In genomic region chr5:140776968-140777367, GRCm38 (mm10) we compare ENCODE assay signal across 16 mouse cellular contexts. TPM values are rescaled to one million over a fixed set of nuclear protein-coding genes. Genes with fewer than 3 reads are reported as not detected.
DNase-seq lines count a peak whose midpoint lies in the region; ATAC-seq and TF ChIP-seq lines count a peak whose summit lies in the region.
"Had no signal": no experiment of that assay in that cellular context is flagged by ENCODE, and none has a peak within 500 bp of the region (broad histone marks: within the 10 kb centered on the region; RNA-seq: fewer than 3 reads in every experiment).

No protein-coding gene starts in this region.

- H3K27ac ChIP-seq in heart, embryonic 16.5 days (ENCODE audit: low read length) = peak overlapping the region; percentile 14; the same call in 1 of the 2 replicates
- H3K27ac ChIP-seq in left cerebral cortex, adult 2 months = peak overlapping the region; percentile 24; the same call in 1 of the 2 replicates
- peak overlapping the region; percentile 46; the same call in 1 of the 2 replicates for H3K27ac ChIP-seq in limb, embryonic 10.5 days
- H3K27ac ChIP-seq in stomach, embryonic 16.5 days (ENCODE audit: low read length) = peak overlapping the region; percentile 54
- H3K27ac ChIP-seq: hindbrain, embryonic 10.5 days; liver, embryonic 14.5 days had no signal

- H3K9ac ChIP-seq in heart, embryonic 16.5 days (ENCODE audit: low read length) = peak overlapping the region; percentile 11; the same call in 1 of the 2 replicates
- no peak overlapping the region for H3K9ac ChIP-seq in stomach, embryonic 16.5 days (ENCODE audit: low read length)
- H3K9ac ChIP-seq: liver, embryonic 14.5 days had no signal

- no peak overlapping the region for H3K4me3 ChIP-seq in heart, embryonic 16.5 days (ENCODE audit: low read length)
- H3K4me3 ChIP-seq in left cerebral cortex, adult 2 months = no peak overlapping the region
- no peak overlapping the region for H3K4me3 ChIP-seq in limb, embryonic 10.5 days
- no peak overlapping the region for H3K4me3 ChIP-seq in stomach, embryonic 16.5 days (replicated peaks; ENCODE audit: low read length)
- H3K4me3 ChIP-seq: erythroblast, embryonic 14.5 days; hindbrain, embryonic 10.5 days had no signal

- H3K27me3 ChIP-seq in heart, embryonic 16.5 days (ENCODE audit: control insufficient read depth, insufficient read depth, low read length) = no peaks in the 10 kb centered on the region
- no peaks in the 10 kb centered on the region for H3K27me3 ChIP-seq in limb, embryonic 10.5 days (ENCODE audit: low read depth, poor library complexity, severe bottlenecking)
- H3K27me3 ChIP-seq in stomach, embryonic 16.5 days (ENCODE audit: control insufficient read depth, insufficient read depth, low read length) = no peaks in the 10 kb centered on the region

- no peak for TF ChIP-seq CTCF in left cerebral cortex, adult 2 months (IDR thresholded peaks at IDR 0.05)

- ATAC-seq in heart, embryonic 16.5 days (replicated peaks; ENCODE audit: extremely low read depth, insufficient read depth, low FRiP score) = no peak
- no peak for ATAC-seq in stomach, embryonic 16.5 days (ENCODE audit: insufficient read depth, low FRiP score)
- ATAC-seq: CD4-positive, CD25-positive, alpha-beta regulatory T cell, adult 4 months; forebrain, embryonic 14.5 days had no signal

- 54% methylated on average over 9 of the region's 9 CpGs for WGBS in heart, embryonic 16.5 days
- 81% methylated on average over 9 of the region's 9 CpGs for WGBS in limb, embryonic 10.5 days
- WGBS in stomach, embryonic 16.5 days = 66% methylated on average over 9 of the region's 9 CpGs

- no peaks in the 10 kb centered on the region for H3K9me3 ChIP-seq in heart, embryonic 16.5 days (replicated peaks; ENCODE audit: control insufficient read depth, low read length)
- no peaks in the 10 kb centered on the region for H3K9me3 ChIP-seq in limb, embryonic 10.5 days (replicated peaks)
- no peaks in the 10 kb centered on the region for H3K9me3 ChIP-seq in stomach, embryonic 16.5 days (replicated peaks; ENCODE audit: control insufficient read depth, low read length)
- H3K9me3 ChIP-seq: G1E; hindbrain, embryonic 10.5 days had no signal

- H3K36me3 ChIP-seq in heart, embryonic 16.5 days (ENCODE audit: control insufficient read depth, insufficient read depth) = no peaks in the 10 kb centered on the region; the same call in none of the 2 replicates
- H3K36me3 ChIP-seq in limb, embryonic 10.5 days = peaks cover 56% of the 10 kb centered on the region
- H3K36me3 ChIP-seq in stomach, embryonic 16.5 days (ENCODE audit: control insufficient read depth, insufficient read depth, low read length) = no peaks in the 10 kb centered on the region

- no peak for DNase-seq in heart, postnatal 14 days
- DNase-seq in left cerebral cortex, adult 2 months (ENCODE audit: extremely low spot score in 1 of 2, low spot score in 2 of 2) = no peak
- no peak for DNase-seq in left cerebral cortex, adult 11 months (ENCODE audit: low spot score)
- no peak for DNase-seq in limb, embryonic 10.5 days (ENCODE audit: low spot score)
- no peak for DNase-seq in adipocyte (ENCODE audit: low spot score)
- DNase-seq: cerebellum, postnatal 14 days; layer of hippocampus, adult 9-11 months; thymus, postnatal 14 days had no signal

- peaks cover 30% of the 10 kb centered on the region for H3K4me1 ChIP-seq in heart, embryonic 16.5 days (ENCODE audit: control insufficient read depth, insufficient read depth, low read length)
- H3K4me1 ChIP-seq in limb, embryonic 10.5 days = peaks cover 19% of the 10 kb centered on the region
- H3K4me1 ChIP-seq in stomach, embryonic 16.5 days (ENCODE audit: control insufficient read depth, insufficient read depth, low read length) = peaks cover 18% of the 10 kb centered on the region

- no peak overlapping the region for H3K4me2 ChIP-seq in heart, embryonic 16.5 days (ENCODE audit: low read depth, low read length)
- H3K4me2 ChIP-seq in stomach, embryonic 16.5 days (ENCODE audit: low read depth, low read length) = no peak overlapping the region

- intact Hi-C loops in heart, postnatal 14 days (cut with DNase I) = no loop called here
- intact Hi-C loops in left cerebral cortex, adult 2 months (cut with DNase I) = no loop called here

RNA-seq across cellular contexts. Expression of gene Amz1, which starts 53.0 kb away (rescaled TPM):
- 0.90 and 1.1 TPM in 2 replicates for polyA plus RNA-seq in heart, embryonic 16.5 days (2015; fragmentation: Nextera tagmentation; extraction: Ambion mirVana)
- under 1 TPM; 0.46 to 0.65 TPM for total RNA-seq in heart, postnatal 14 days (2021)
- 10 to 100 TPM; 16.2 to 20.2 TPM for total RNA-seq in left cerebral cortex, adult 2 months (2021)
- polyA plus RNA-seq in limb, embryonic 10.5 days (2016; fragmentation: Nextera tagmentation; extraction: Ambion mirVana) = 0.88 and 1.1 TPM in 2 replicates
- polyA plus RNA-seq in stomach, embryonic 16.5 days (2015; fragmentation: Nextera tagmentation; extraction: Ambion mirVana) = 1.00 and 1.2 TPM in 2 replicates
- polyA plus RNA-seq: erythroblast, embryonic 14.5 days had no signal

RNA-seq across cellular contexts. Expression of gene Gna12, which starts 53.3 kb away (rescaled TPM):
- polyA plus RNA-seq in heart, embryonic 16.5 days (2015; fragmentation: Nextera tagmentation; extraction: Ambion mirVana) = 7.1 and 11.0 TPM in 2 replicates
- total RNA-seq in heart, postnatal 14 days (2021) = 10 to 100 TPM; 80.5 to 84.2 TPM
- total RNA-seq in left cerebral cortex, adult 2 months (2021) = 10 to 100 TPM; 62.2 to 67.6 TPM
- polyA plus RNA-seq in limb, embryonic 10.5 days (2016; fragmentation: Nextera tagmentation; extraction: Ambion mirVana) = 13.4 and 18.8 TPM in 2 replicates
- polyA plus RNA-seq in stomach, embryonic 16.5 days (2015; fragmentation: Nextera tagmentation; extraction: Ambion mirVana) = 6.9 and 7.2 TPM in 2 replicates
